Mouse (Mus musculus): ENCODE measurements around the gene Adam6b.
"Not testable (repeated sequence)": the region's sequence is repeated elsewhere in the genome, so short reads cannot be mapped to it uniquely, and the experiment has no call there.

Gene Adam6b

DNA sequence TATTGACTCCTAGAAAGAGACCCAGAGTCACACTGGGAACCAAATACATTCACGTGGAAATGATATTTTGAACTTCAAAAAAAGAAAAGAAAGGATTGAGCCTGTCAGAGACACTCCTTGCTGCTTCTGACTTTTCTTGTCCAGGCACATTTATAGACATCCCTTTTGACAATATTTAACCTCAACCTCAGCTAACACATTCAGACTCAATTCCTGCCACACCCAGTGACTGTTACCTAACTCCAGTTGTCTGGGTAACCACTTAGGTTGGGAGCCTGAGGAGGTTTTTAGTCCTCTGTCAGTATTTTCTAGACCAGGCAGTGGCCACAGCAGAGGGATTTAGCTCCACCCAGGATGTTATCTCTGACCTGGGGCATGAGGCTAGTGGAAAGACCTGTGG, at the start of gene Adam6b:
Gene Adam6b (plus strand): TSS at position 301 of the 400 bp plus-strand sequence.
- H3K27me3 ChIP-seq (ENCODE audit: insufficient read depth, low read length), result not testable (repeated sequence)

DNA sequence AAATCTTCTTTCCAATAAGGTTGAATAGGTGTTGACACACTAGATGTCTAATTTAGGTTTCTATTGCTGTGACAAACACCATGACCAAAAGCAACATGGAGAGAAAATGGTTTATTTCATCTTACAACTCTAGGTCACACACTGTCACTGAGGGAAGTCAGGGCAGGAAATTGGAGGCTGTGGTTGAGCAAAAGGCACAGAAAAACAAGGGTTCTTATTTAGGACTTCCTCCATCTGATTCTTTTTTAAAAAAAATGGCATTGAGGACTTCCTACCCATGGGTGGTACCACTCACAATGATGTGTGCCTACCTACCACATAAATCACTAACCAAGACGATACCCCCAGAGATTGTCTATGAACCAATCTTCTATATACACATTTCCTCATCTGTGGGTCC, 43.2 kb upstream of the Adam6b start:
- no peaks in the 10 kb centered on the region for H3K9me3 ChIP-seq (ENCODE audit: low read length)
- TF ChIP-seq NANOG (IDR thresholded peaks at IDR 0.05; ENCODE audit: borderline replicate concordance, low read length) (no peak), POU5F1 (IDR thresholded peaks at IDR 0.05; ENCODE audit: borderline replicate concordance, low read length) (no peak), CTCF (conservative IDR thresholded peaks at IDR 0.05; ENCODE audit: low read length) (no peak)
- no peaks in the 10 kb centered on the region for H3K36me3 ChIP-seq (ENCODE audit: insufficient read depth, low read length)

More for the DNA sequence above, at the start of gene Adam6b:
- H3K36me3 ChIP-seq (ENCODE audit: insufficient read depth, low read length); H3K4me1 ChIP-seq (replicated peaks; ENCODE audit: low read depth, low read length); H3K9me3 ChIP-seq (ENCODE audit: low read length); H3K4me3 ChIP-seq (replicated peaks; ENCODE audit: low read length): not testable (repeated sequence)

DNA sequence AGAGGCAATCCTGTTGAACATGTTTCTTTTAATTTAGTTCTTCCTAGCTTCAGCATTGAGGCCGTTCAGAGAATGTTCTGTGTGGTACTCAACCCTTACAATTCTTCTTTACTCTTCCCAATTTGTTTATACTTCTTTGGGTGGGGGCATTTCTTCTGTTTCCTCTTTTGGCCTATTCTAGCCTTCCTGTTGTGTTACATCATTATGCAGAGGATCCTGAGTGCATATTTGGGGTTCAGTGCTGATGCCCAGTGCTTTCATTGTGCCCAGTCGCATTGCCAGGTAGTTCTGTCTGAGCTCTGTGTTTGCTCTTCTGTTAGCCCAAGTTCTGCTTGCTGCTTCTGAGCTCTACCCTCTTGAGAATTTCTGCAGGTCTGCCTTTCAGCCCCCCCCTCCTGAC, 13.1 kb upstream of the Adam6b start:
- Histone ChIP-seq H3K27me3 (ENCODE audit: insufficient read depth, low read length) (no peaks in the 10 kb centered on the region; the same call in 1 of the 2 replicates), H3K36me3 (ENCODE audit: insufficient read depth, low read length) (no peaks in the 10 kb centered on the region), H3K4me1 (replicated peaks; ENCODE audit: low read depth, low read length) (no peaks in the 10 kb centered on the region), H3K9me3 (ENCODE audit: low read length) (no peaks in the 10 kb centered on the region), H3K4me3 (replicated peaks; ENCODE audit: low read length) (no peak overlapping the region)
- no peak for TF ChIP-seq POU5F1 (IDR thresholded peaks at IDR 0.05; ENCODE audit: borderline replicate concordance, low read length)
- TF ChIP-seq NANOG (IDR thresholded peaks at IDR 0.05; ENCODE audit: borderline replicate concordance, low read length), result no peak
- no peak for TF ChIP-seq CTCF (conservative IDR thresholded peaks at IDR 0.05; ENCODE audit: low read length)

More for the DNA sequence above, 43.2 kb upstream of the Adam6b start:
- H3K4me1 ChIP-seq (replicated peaks; ENCODE audit: low read depth, low read length), result no peaks in the 10 kb centered on the region
- H3K27me3 ChIP-seq (ENCODE audit: insufficient read depth, low read length), result no peaks in the 10 kb centered on the region
- no peak overlapping the region for H3K4me3 ChIP-seq (replicated peaks; ENCODE audit: low read length)

DNA sequence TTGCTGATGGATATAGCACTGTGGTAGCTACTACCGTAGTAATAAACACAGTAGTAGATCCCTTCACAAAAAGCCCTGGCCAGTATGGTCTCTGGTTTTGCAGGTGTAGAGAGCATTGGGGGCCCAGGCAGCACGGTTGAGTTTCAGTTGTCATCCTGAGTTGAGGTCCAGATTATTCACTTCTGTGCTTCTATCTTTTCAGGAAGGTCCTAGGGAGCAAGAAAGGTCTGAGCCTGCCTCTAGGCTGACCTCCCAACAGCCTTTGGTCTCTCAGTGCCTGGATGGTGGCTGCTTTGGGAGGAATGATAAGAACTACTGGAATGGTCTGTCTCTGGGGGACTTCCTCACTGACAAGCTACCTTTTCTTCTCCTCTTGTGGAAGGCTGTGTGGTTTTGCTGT, 7.2 kb upstream of the Adam6b start:
- Histone ChIP-seq H3K4me3 (replicated peaks; ENCODE audit: low read length) (no peak overlapping the region), H3K36me3 (ENCODE audit: insufficient read depth, low read length) (no peaks in the 10 kb centered on the region), H3K4me1 (replicated peaks; ENCODE audit: low read depth, low read length) (no peaks in the 10 kb centered on the region), H3K27me3 (ENCODE audit: insufficient read depth, low read length) (no peaks in the 10 kb centered on the region; the same call in 1 of the 2 replicates), H3K9me3 (ENCODE audit: low read length) (no peaks in the 10 kb centered on the region)
- TF ChIP-seq CTCF (conservative IDR thresholded peaks at IDR 0.05; ENCODE audit: low read length) (no peak), POU5F1 (IDR thresholded peaks at IDR 0.05; ENCODE audit: borderline replicate concordance, low read length) (no peak), NANOG (IDR thresholded peaks at IDR 0.05; ENCODE audit: borderline replicate concordance, low read length) (no peak)

DNA sequence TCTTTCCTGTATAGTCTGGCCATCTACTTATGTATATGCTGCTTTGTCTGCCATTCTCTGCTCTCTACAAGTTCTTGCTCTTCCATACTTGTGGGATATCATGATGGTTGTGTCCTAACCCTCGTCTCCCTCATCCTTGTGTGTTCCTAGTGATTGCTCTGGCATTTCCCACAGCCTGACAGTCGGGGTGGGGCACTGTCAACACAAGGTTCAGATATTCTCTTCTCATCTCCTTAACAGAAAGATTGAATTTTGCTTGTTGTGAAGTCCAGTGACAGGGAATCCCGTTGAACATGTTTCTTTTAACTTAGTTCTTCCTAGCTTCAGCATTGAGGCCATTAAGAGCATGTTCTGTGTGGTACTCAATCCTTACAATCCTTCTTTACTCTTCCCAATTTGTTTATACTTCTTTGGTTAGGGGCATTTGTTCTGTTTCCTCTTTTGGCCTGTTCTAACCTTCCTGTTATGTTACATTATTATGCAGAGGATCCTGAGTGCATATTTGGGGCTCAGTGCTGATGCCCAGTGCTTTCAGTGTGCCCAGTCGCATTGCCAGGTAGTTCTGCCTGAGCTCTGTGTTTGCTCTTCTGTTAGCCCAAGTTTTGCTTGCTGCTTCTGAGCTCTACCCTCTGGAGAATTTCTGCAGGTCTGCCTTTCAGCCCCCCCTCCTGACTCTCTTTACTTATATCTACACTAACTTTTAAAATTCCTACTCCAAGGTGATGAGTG, 6.5 kb upstream of the Adam6b start:
- Histone ChIP-seq H3K36me3 (ENCODE audit: insufficient read depth, low read length) (no peaks in the 10 kb centered on the region), H3K9me3 (ENCODE audit: low read length) (no peaks in the 10 kb centered on the region), H3K4me1 (replicated peaks; ENCODE audit: low read depth, low read length) (no peaks in the 10 kb centered on the region), H3K27me3 (ENCODE audit: insufficient read depth, low read length) (no peaks in the 10 kb centered on the region; the same call in 1 of the 2 replicates), H3K4me3 (replicated peaks; ENCODE audit: low read length) (no peak overlapping the region)
- no peak for TF ChIP-seq POU5F1 (IDR thresholded peaks at IDR 0.05; ENCODE audit: borderline replicate concordance, low read length)

DNA sequence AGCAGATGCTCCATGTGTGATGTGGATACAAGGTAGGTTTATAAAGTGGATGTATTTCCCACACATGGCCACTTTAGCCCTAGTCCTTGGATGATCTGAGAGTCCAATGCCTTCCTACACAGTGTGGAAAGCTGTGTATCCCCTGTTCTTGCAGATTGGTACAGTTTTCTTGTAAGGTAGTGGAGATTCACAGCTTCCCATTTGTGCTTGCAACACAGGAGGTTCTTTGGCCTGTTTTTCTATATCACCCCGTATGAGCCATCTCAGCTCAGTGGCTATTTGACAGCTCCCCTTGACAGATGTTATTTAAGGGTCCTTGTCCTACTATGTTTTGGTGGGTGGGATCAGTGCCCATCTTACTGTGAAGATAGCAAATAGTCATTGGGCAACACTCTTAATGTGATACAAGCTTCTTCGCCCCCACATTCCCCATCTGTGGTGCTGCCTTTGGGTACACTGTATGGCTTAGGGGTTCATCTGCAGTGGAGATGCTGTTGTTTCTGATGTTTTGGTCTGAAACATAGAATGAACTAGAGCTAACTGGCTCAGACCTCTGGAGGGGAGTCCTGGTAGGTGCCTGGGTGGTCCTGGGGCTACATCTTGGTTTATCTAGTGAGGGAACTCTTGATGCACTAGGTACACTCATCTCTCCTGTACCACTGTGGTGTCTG, 5.7 kb upstream of the Adam6b start:
- Histone ChIP-seq H3K36me3 (ENCODE audit: insufficient read depth, low read length) (no peaks in the 10 kb centered on the region), H3K4me3 (replicated peaks; ENCODE audit: low read length) (no peak overlapping the region), H3K27me3 (ENCODE audit: insufficient read depth, low read length) (no peaks in the 10 kb centered on the region; the same call in 1 of the 2 replicates), H3K9me3 (ENCODE audit: low read length) (no peaks in the 10 kb centered on the region), H3K4me1 (replicated peaks; ENCODE audit: low read depth, low read length) (no peaks in the 10 kb centered on the region)
- TF ChIP-seq NANOG (IDR thresholded peaks at IDR 0.05; ENCODE audit: borderline replicate concordance, low read length), result no peak
- TF ChIP-seq POU5F1 (IDR thresholded peaks at IDR 0.05; ENCODE audit: borderline replicate concordance, low read length), result no peak
- TF ChIP-seq CTCF (conservative IDR thresholded peaks at IDR 0.05; ENCODE audit: low read length), result no peak

DNA sequence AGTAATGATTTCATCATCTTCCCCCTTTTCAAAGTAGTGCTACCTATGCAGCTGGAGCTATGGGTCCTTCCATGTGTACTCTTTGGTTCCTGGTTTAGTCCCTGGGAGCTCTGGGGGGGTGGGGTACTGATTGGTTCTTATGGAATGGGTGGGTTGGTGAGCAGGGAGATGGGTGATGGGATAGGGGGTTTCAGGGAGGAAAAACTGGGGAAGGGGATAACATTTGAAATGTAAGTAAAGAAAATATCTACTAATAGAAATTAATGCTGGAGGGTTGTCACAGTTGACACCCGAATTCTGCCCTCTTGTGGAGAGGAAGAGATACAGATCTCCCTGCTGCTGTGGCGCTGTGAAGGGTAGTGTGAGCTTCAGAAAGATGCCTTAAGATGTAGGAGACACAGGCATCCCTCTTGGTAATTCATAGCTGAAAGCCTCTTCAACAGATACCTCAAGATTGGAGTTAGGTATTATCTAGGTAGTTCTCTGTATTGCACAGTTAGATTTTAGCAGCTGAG, 4.3 kb upstream of the Adam6b start:
- H3K4me3 ChIP-seq (replicated peaks; ENCODE audit: low read length), result no peak overlapping the region
- no peaks in the 10 kb centered on the region for H3K9me3 ChIP-seq (ENCODE audit: low read length)
- no peaks in the 10 kb centered on the region for H3K27me3 ChIP-seq (ENCODE audit: insufficient read depth, low read length)
- TF ChIP-seq POU5F1 (IDR thresholded peaks at IDR 0.05; ENCODE audit: borderline replicate concordance, low read length) (no peak), NANOG (IDR thresholded peaks at IDR 0.05; ENCODE audit: borderline replicate concordance, low read length) (no peak), CTCF (conservative IDR thresholded peaks at IDR 0.05; ENCODE audit: low read length) (peak; percentile 17; the same call in 1 of the 2 replicates)
- no peaks in the 10 kb centered on the region for H3K4me1 ChIP-seq (replicated peaks; ENCODE audit: low read depth, low read length)
- H3K36me3 ChIP-seq (ENCODE audit: insufficient read depth, low read length), result no peaks in the 10 kb centered on the region

DNA sequence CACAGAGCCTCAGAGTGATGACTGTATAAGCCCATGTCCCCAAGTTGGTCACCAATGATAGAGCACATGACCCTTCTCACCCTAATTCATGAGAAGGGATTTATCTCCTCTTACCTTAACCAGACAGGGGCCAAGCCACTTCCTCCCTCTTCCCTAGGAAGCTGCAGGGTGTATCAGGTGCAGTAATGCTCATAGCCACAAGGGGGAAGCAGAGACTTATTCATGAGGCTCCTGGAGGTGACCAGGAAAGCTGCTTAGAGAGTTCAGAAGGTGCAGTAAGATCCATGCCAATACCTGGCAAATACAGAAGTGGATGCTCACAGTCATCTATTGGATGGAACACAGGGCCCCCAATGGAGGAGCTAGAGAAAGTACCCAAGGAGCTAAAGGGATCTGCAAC, 1.6 kb upstream of the Adam6b start:
- not testable (repeated sequence) for H3K36me3 ChIP-seq (ENCODE audit: insufficient read depth, low read length); H3K4me1 ChIP-seq (replicated peaks; ENCODE audit: low read depth, low read length); H3K4me3 ChIP-seq (replicated peaks; ENCODE audit: low read length); H3K9me3 ChIP-seq (ENCODE audit: low read length); H3K27me3 ChIP-seq (ENCODE audit: insufficient read depth, low read length)
- TF ChIP-seq CTCF (conservative IDR thresholded peaks at IDR 0.05; ENCODE audit: low read length), result peak; percentile 77

DNA sequence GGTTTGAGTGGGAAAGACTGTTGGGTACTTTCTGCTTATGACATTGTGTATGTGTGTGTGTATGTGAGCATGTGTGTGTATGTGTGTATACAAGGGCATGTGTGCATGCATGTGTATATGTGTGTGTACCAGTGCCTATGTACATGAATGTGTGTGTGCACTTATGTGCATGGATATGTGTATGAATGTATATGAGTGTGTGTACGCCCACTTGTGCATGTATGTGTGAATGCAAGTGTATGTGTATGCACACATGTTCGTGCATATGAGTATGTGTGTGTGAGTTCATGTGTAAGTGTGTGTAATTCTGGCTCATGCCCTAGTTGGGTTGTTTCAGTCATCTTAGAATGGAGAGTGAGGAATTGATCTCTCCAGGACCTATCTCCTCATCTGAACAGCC, 36.6 kb downstream of the Adam6b start:
- Histone ChIP-seq H3K9me3 (ENCODE audit: low read length) (no peaks in the 10 kb centered on the region), H3K27me3 (ENCODE audit: insufficient read depth, low read length) (no peaks in the 10 kb centered on the region), H3K4me3 (replicated peaks; ENCODE audit: low read length) (no peak overlapping the region), H3K36me3 (ENCODE audit: insufficient read depth, low read length) (no peaks in the 10 kb centered on the region), H3K4me1 (replicated peaks; ENCODE audit: low read depth, low read length) (no peaks in the 10 kb centered on the region)
- TF ChIP-seq POU5F1 (IDR thresholded peaks at IDR 0.05; ENCODE audit: borderline replicate concordance, low read length), result no peak
- TF ChIP-seq CTCF (conservative IDR thresholded peaks at IDR 0.05; ENCODE audit: low read length), result no peak
- TF ChIP-seq NANOG (IDR thresholded peaks at IDR 0.05; ENCODE audit: borderline replicate concordance, low read length), result no peak

Measured in E14TG2a.4 (cell line).